Mouse (Mus musculus) heart, embryonic 10.5 days (tissue): ENCODE results near the gene Eddm3b. TPM values are rescaled to one million over a fixed set of nuclear protein-coding genes. Genes with fewer than 3 reads are reported as not detected.
"Not testable (repeated sequence)": the region's sequence is repeated elsewhere in the genome, so short reads cannot be mapped to it uniquely, and the experiment has no call there.

Experiments
- DNase-seq: peaks from one replicate; pipeline ENCODE4 v3.0.0-alpha.2; 2017; ENCODE audit warnings: low spot score
- H3K27ac ChIP-seq: fragments of 300-500 bp; sonication (generic); 2 replicates; pipeline ENCODE4 v1.5.1; 2016; ENCODE audit warnings: mild to moderate bottlenecking
- H3K27me3 ChIP-seq: fragments of 300-500 bp; sonication (generic); 2 replicates; pipeline ENCODE4 v1.6.1; 2016; ENCODE audit warnings: mild to moderate bottlenecking; ENCODE audit not compliant: poor library complexity, insufficient read depth, severe bottlenecking
- H3K36me3 ChIP-seq: fragments of 300-500 bp; sonication (generic); 2 replicates; pipeline ENCODE4 v1.6.1; 2016; ENCODE audit warnings: mild to moderate bottlenecking, moderate library complexity
- H3K4me1 ChIP-seq: fragments of 300-500 bp; sonication (generic); 2 replicates; pipeline ENCODE4 v1.6.1; 2016; ENCODE audit warnings: mild to moderate bottlenecking
- H3K4me3 ChIP-seq: fragments of 300-500 bp; sonication (generic); 2 replicates; pipeline ENCODE4 v1.5.1; 2016; ENCODE audit warnings: mild to moderate bottlenecking, moderate library complexity
- H3K9me3 ChIP-seq: fragments of 300-500 bp; sonication (generic); 2 replicates; pipeline ENCODE4 v1.6.1; 2016; ENCODE audit warnings: mild to moderate bottlenecking, moderate library complexity
- WGBS: fragments of 180-500 bp; shearing (Covaris S2); methylation state at CpG from one replicate; pipeline ENCODE4 v1.1.7; 2016; 5-methylcytosine and 5-hydroxymethylcytosine counted together
- polyA plus RNA-seq: library from polyadenylated mRNA; unstranded; fragments of >200 nt; fragmentation: Nextera tagmentation; extraction: Ambion mirVana; gene quantifications from 2 replicates; pipeline ENCODE4 v1.2.1, GENCODE M21; 2016

The Eddm3b gene
- polyA plus RNA-seq, 1 experiment from 2014 or later = 0.13 TPM

GRCm38 (mm10) chr14:51156056-51156735 is 42.0 kb downstream of the Eddm3b start:
- H3K4me3 ChIP-seq = no peak overlapping the region
- H3K27me3 ChIP-seq = no peaks in the 10 kb centered on the region
- no peaks in the 10 kb centered on the region for H3K9me3 ChIP-seq
- WGBS = 82% methylated on average over 5 of the region's 5 CpGs
- H3K4me1 ChIP-seq = no peaks in the 10 kb centered on the region
- no peaks in the 10 kb centered on the region for H3K36me3 ChIP-seq
- H3K27ac ChIP-seq = no peak overlapping the region
- no peak for DNase-seq

- Histone ChIP-seq H3K27ac (no peak overlapping the region), H3K36me3 (no peaks in the 10 kb centered on the region), H3K4me3 (no peak overlapping the region), H3K27me3 (no peaks in the 10 kb centered on the region), H3K9me3 (no peaks in the 10 kb centered on the region), H3K4me1 (no peaks in the 10 kb centered on the region)
- DNase-seq = no peak
- WGBS = 80% methylated on average over 4 of the region's 4 CpGs
Observed at GRCm38 (mm10) chr14:51156736-51157068, 42.5 kb downstream of the Eddm3b start.

GRCm38 (mm10) chr14:51157072-51157471 is 42.8 kb downstream of the Eddm3b start:
- DNase-seq = no peak
- no peak overlapping the region for H3K27ac ChIP-seq
- WGBS = 88% methylated on average over 1 of the region's 1 CpGs
- H3K4me3 ChIP-seq = no peak overlapping the region
- no peaks in the 10 kb centered on the region for H3K4me1 ChIP-seq
- no peaks in the 10 kb centered on the region for H3K9me3 ChIP-seq
- no peaks in the 10 kb centered on the region for H3K36me3 ChIP-seq
- no peaks in the 10 kb centered on the region for H3K27me3 ChIP-seq

- H3K27ac ChIP-seq, DNase-seq, H3K27me3 ChIP-seq, H3K36me3 ChIP-seq, H3K4me3 ChIP-seq, H3K4me1 ChIP-seq, H3K9me3 ChIP-seq: not testable (repeated sequence)
- WGBS = 87% methylated on average over 3 of the region's 3 CpGs
Observed at GRCm38 (mm10) chr14:51161976-51162375, 47.8 kb downstream of the Eddm3b start, which contains the start of gene Rnase2b. Rnase2b (plus strand) TSS chr14:51162260.

- not testable (repeated sequence) for H3K9me3 ChIP-seq, DNase-seq, H3K4me3 ChIP-seq, H3K27me3 ChIP-seq, H3K27ac ChIP-seq, H3K4me1 ChIP-seq, H3K36me3 ChIP-seq
- 92% methylated on average over 6 of the region's 6 CpGs for WGBS
Observed at GRCm38 (mm10) chr14:51163323-51163722, 49.1 kb downstream of the Eddm3b start.

GRCm38 (mm10) chr14:51165435-51165834 is 51.2 kb downstream of the Eddm3b start:
- H3K36me3 ChIP-seq = no peaks in the 10 kb centered on the region
- H3K4me1 ChIP-seq = no peaks in the 10 kb centered on the region
- no peaks in the 10 kb centered on the region for H3K27me3 ChIP-seq
- DNase-seq = no peak
- no peak overlapping the region for H3K27ac ChIP-seq
- WGBS = 93% methylated on average over 1 of the region's 1 CpGs
- H3K9me3 ChIP-seq = no peaks in the 10 kb centered on the region
- no peak overlapping the region for H3K4me3 ChIP-seq

- H3K36me3 ChIP-seq = no peaks in the 10 kb centered on the region
- no peaks in the 10 kb centered on the region for H3K9me3 ChIP-seq
- H3K4me1 ChIP-seq = no peaks in the 10 kb centered on the region
- H3K27me3 ChIP-seq = no peaks in the 10 kb centered on the region
- DNase-seq = no peak
- no peak overlapping the region for H3K4me3 ChIP-seq
- H3K27ac ChIP-seq = no peak overlapping the region
Observed at GRCm38 (mm10) chr14:51166068-51166467, 51.8 kb downstream of the Eddm3b start.

Other genes starting within 250 kb of the Eddm3b start
- gene Tep1, start 243.9 kb upstream of the Eddm3b start, polyA plus RNA-seq = 4.6 and 6.2 TPM in 2 replicates
- 0.19 TPM in 1 of 2 replicates, not detected in the other for gene Klhl33, start 216.9 kb upstream of the Eddm3b start, polyA plus RNA-seq
- 132 and 145 TPM in 2 replicates for gene Osgep, start 189.5 kb upstream of the Eddm3b start, polyA plus RNA-seq
- 220 and 306 TPM in 2 replicates for gene Apex1, start 189.5 kb upstream of the Eddm3b start, polyA plus RNA-seq
- gene Pip4p1, start 183.6 kb upstream of the Eddm3b start, polyA plus RNA-seq = 36.1 and 44.7 TPM in 2 replicates
- 44.3 and 63.0 TPM in 2 replicates for gene Pnp, start 183.3 kb upstream of the Eddm3b start, polyA plus RNA-seq
- not detected in 2 replicates for gene Gm49342, start 169.9 kb upstream of the Eddm3b start, polyA plus RNA-seq
- 0.34 TPM in 1 of 2 replicates, not detected in the other for gene Pnp2, start 158.4 kb upstream of the Eddm3b start, polyA plus RNA-seq
- 0.11 and 0.31 TPM in 2 replicates for gene Rnase10, start 106.7 kb upstream of the Eddm3b start, polyA plus RNA-seq
- gene Rnase9, start 72.6 kb upstream of the Eddm3b start, polyA plus RNA-seq = not detected in 2 replicates
- not detected in 2 replicates for gene Rnase11, start 64.3 kb upstream of the Eddm3b start, polyA plus RNA-seq
- gene Rnase12, start 56.8 kb upstream of the Eddm3b start, polyA plus RNA-seq = 0.28 and 0.53 TPM in 2 replicates
- not detected in 2 replicates for gene Olfr750, start 40.0 kb upstream of the Eddm3b start, polyA plus RNA-seq
- 6.3 and 8.9 TPM in 2 replicates for gene Rnase4, start 23.3 kb upstream of the Eddm3b start, polyA plus RNA-seq
- 1.8 and 3.0 TPM in 2 replicates for gene Ang, start 23.3 kb upstream of the Eddm3b start, polyA plus RNA-seq
- 0.14 and 0.87 TPM in 2 replicates for gene Rnase6, start 9.5 kb downstream of the Eddm3b start, polyA plus RNA-seq
- not detected in 2 replicates for gene Rnase1, start 32.4 kb downstream of the Eddm3b start, polyA plus RNA-seq
- gene Rnase2b, start 47.8 kb downstream of the Eddm3b start, polyA plus RNA-seq = not detected in 2 replicates
- not detected in 2 replicates for gene Ang2, start 84.7 kb downstream of the Eddm3b start, polyA plus RNA-seq
- not detected in 2 replicates for gene Ear14, start 89.0 kb downstream of the Eddm3b start, polyA plus RNA-seq
- gene Rnase2a, start 141.7 kb downstream of the Eddm3b start, polyA plus RNA-seq = not detected in 2 replicates
- gene Gm7247, start 247.3 kb downstream of the Eddm3b start, polyA plus RNA-seq = not detected in 2 replicates